Mouse (Mus musculus) midbrain, embryonic 13.5 days (tissue): ENCODE measurements around the gene Lgi4. TPM values are rescaled to one million over a fixed set of nuclear protein-coding genes. Genes with fewer than 3 reads are reported as not detected.

ENCODE experiments used
- ATAC-seq: fragments of 200-750 bp; cut with Nextera tagmentation; 2 replicates; pipeline ENCODE4 v1.8.0; 2017; ENCODE audit warnings: mild to moderate bottlenecking, moderate TSS enrichment, moderate library complexity
- H3K27ac ChIP-seq: fragments of 300-500 bp; sonication (generic); 2 replicates; pipeline ENCODE4 v1.5.1; 2015; ENCODE audit warnings: inconsistent platforms, mild to moderate bottlenecking, moderate library complexity
- H3K27me3 ChIP-seq: fragments of 300-500 bp; sonication (generic); 2 replicates; pipeline ENCODE4 v1.6.1; 2015; ENCODE audit warnings: mild to moderate bottlenecking, inconsistent platforms
- H3K36me3 ChIP-seq: fragments of 300-500 bp; sonication (generic); 2 replicates; pipeline ENCODE4 v1.6.1; 2015; ENCODE audit warnings: mild to moderate bottlenecking, inconsistent platforms
- H3K4me1 ChIP-seq: fragments of 300-500 bp; sonication (generic); replicated peaks from 2 replicates; pipeline ENCODE4 v1.6.1; 2015; ENCODE audit warnings: inconsistent platforms
- H3K4me2 ChIP-seq: fragments of 300-500 bp; sonication (generic); replicated peaks from 2 replicates; pipeline ENCODE4 v1.6.1; 2015; ENCODE audit warnings: moderate library complexity, mild to moderate bottlenecking, inconsistent platforms
- H3K4me3 ChIP-seq: fragments of 300-500 bp; sonication (generic); replicated peaks from 2 replicates; pipeline ENCODE4 v1.5.1; 2015; ENCODE audit warnings: mild to moderate bottlenecking, inconsistent platforms
- H3K9ac ChIP-seq: fragments of 300-500 bp; sonication (generic); replicated peaks from 2 replicates; pipeline ENCODE4 v1.6.1; 2015; ENCODE audit warnings: mild to moderate bottlenecking, inconsistent platforms
- H3K9me3 ChIP-seq: fragments of 300-500 bp; sonication (generic); 2 replicates; pipeline ENCODE4 v1.6.1; 2016; ENCODE audit warnings: mild to moderate bottlenecking, inconsistent platforms
- WGBS: fragments of 180-500 bp; shearing (Covaris S2); methylation state at CpG from one replicate; pipeline ENCODE4 v1.1.7; 2015; 5-methylcytosine and 5-hydroxymethylcytosine counted together
- polyA plus RNA-seq: library from polyadenylated mRNA; unstranded; fragments of >200 nt; fragmentation: Nextera tagmentation; extraction: Ambion mirVana; gene quantifications from 2 replicates; pipeline ENCODE4 v1.2.1, GENCODE M21; 2015

Gene Lgi4
- polyA plus RNA-seq, 1 experiment from 2014 or later: 0.16 TPM

GRCm38 (mm10) chr7:31052636-31053434 is 6.3 kb upstream of the Lgi4 start:
- no peak for ATAC-seq
- peaks cover 66% of the 10 kb centered on the region for H3K27me3 ChIP-seq
- 1% methylated on average over 34 of the region's 34 CpGs for WGBS
- no peaks in the 10 kb centered on the region for H3K9me3 ChIP-seq
- H3K4me1 ChIP-seq: peaks cover 54% of the 10 kb centered on the region
- no peak overlapping the region; the same call in 1 of the 2 replicates for H3K9ac ChIP-seq
- H3K4me3 ChIP-seq: peak overlapping the region; percentile 40
- no peaks in the 10 kb centered on the region for H3K36me3 ChIP-seq
- H3K4me2 ChIP-seq: peak overlapping the region; percentile 61
- no peak overlapping the region for H3K27ac ChIP-seq

DNA sequence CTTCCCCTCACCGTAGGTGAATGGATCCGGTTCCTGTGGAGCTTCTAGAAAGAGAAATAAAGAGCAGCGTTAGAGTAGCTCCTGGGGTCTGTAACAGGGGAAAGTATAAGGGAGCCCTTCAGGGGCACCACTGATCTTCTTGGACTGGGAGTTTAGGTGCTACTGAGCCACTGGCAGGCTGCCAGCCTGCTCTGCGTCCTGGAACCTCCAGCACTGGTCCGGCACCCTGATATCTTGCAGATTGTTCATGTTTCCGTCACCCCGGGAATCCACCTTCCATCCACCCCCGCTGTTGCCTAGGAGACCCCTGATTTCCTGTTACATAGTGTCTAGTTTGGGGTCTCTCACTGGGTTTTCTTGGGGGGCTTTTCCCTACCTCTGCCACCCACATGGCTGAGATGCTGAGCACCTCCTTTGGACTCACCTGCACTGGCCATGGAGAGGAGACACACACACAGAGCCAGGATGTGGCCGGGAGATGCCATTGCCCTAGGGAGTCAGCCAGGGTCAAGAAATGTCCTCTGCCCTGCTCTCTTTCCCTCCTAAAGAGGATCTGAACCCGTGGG is 5.2 kb upstream of the Lgi4 start:
- no peaks in the 10 kb centered on the region for H3K36me3 ChIP-seq
- WGBS: 27% methylated on average over 10 of the region's 10 CpGs
- H3K9me3 ChIP-seq: no peaks in the 10 kb centered on the region
- no peak overlapping the region for H3K9ac ChIP-seq
- H3K27me3 ChIP-seq: peaks cover 62% of the 10 kb centered on the region
- ATAC-seq: no peak
- H3K27ac ChIP-seq: no peak overlapping the region
- no peak overlapping the region for H3K4me3 ChIP-seq
- H3K4me2 ChIP-seq: no peak overlapping the region
- H3K4me1 ChIP-seq: peaks cover 54% of the 10 kb centered on the region

- H3K4me1 ChIP-seq: peaks cover 46% of the 10 kb centered on the region
- no peak overlapping the region for H3K4me3 ChIP-seq
- 41% methylated on average over 11 of the region's 11 CpGs for WGBS
- no peak for ATAC-seq
- no peak overlapping the region for H3K4me2 ChIP-seq
- H3K9ac ChIP-seq: 0 out of 2 replicates have a peak overlapping the region, but pooled peaks have one; percentile 28
- H3K27ac ChIP-seq: no peak overlapping the region
- no peaks in the 10 kb centered on the region for H3K36me3 ChIP-seq
- peaks cover 54% of the 10 kb centered on the region for H3K27me3 ChIP-seq
- H3K9me3 ChIP-seq: no peaks in the 10 kb centered on the region
Measured at GRCm38 (mm10) chr7:31054661-31055320, 4.4 kb upstream of the Lgi4 start.

DNA sequence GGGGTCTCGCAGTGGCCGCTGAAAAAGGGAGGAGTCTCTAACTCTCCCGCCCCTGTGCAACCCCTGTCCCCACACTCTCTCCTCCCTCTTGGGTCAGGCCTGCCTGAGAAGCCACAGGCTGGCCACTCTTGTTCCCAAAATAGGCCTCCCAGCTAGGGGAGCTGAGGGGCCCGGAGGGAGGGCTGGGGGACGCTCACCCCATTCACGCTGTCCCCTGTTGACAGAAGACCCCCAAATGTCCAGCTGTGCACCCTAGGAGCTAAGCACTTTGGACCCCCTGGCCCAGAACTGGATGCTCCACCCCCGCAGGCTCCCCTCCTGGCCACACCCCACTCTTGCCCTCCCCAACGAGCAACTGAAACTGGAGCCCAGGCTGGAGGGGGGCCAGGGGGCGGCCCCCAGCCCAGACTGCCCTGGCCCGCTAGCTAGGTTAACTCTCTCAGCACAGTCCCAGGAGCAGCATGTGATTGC is 3.8 kb upstream of the Lgi4 start:
- 4% methylated on average over 10 of the region's 10 CpGs for WGBS
- no peak overlapping the region for H3K9ac ChIP-seq
- H3K4me2 ChIP-seq: no peak overlapping the region

GRCm38 (mm10) chr7:31055883-31056282 is 3.3 kb upstream of the Lgi4 start:
- no peak overlapping the region for H3K9ac ChIP-seq
- H3K4me1 ChIP-seq: peaks cover 35% of the 10 kb centered on the region
- 18% methylated on average over 4 of the region's 4 CpGs for WGBS
- H3K27me3 ChIP-seq: peaks cover 44% of the 10 kb centered on the region
- H3K9me3 ChIP-seq: no peaks in the 10 kb centered on the region
- ATAC-seq: no peak
- H3K27ac ChIP-seq: no peak overlapping the region
- H3K4me2 ChIP-seq: no peak overlapping the region
- no peak overlapping the region for H3K4me3 ChIP-seq
- H3K36me3 ChIP-seq: no peaks in the 10 kb centered on the region

More for the DNA sequence above, 3.8 kb upstream of the Lgi4 start:
- no peak for ATAC-seq
- Histone ChIP-seq H3K36me3 (no peaks in the 10 kb centered on the region), H3K4me1 (peaks cover 40% of the 10 kb centered on the region), H3K9me3 (no peaks in the 10 kb centered on the region), H3K4me3 (no peak overlapping the region), H3K27me3 (peaks cover 48% of the 10 kb centered on the region), H3K27ac (no peak overlapping the region)

DNA sequence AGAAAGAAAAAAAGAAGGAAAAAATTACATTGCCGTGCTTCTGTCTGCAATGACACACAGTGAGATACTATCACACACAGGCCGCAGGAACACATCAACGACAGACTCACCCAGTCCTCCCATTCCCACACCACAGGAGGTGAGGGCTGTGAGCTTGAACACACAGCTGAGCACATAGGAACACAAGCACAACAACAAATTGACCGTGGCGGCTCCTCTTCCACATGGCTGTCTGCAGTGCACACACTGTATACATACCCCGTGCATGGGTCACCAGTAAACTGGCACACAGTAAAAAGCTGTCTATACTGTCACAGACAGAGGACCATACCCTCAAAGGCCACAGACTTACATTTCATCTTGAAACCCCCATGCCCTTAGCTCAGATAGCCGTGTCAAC is 2.7 kb upstream of the Lgi4 start:
- Histone ChIP-seq H3K4me2 (no peak overlapping the region), H3K36me3 (no peaks in the 10 kb centered on the region), H3K9me3 (no peaks in the 10 kb centered on the region), H3K9ac (no peak overlapping the region), H3K27ac (no peak overlapping the region), H3K4me3 (no peak overlapping the region), H3K27me3 (peaks cover 38% of the 10 kb centered on the region), H3K4me1 (peaks cover 29% of the 10 kb centered on the region)
- WGBS: 79% methylated on average over 7 of the region's 7 CpGs
- no peak for ATAC-seq

- H3K4me3 ChIP-seq: no peak within 1 kb of the TSS
- H3K36me3 ChIP-seq: no peaks in the 10 kb centered on the region
- WGBS: 84% methylated on average over 2 of the region's 2 CpGs
- ATAC-seq: no peak
- H3K9ac ChIP-seq: no peak within 1 kb of the TSS
- peaks cover 23% of the 10 kb centered on the region for H3K4me1 ChIP-seq
- H3K27ac ChIP-seq: no peak within 1 kb of the TSS
- H3K9me3 ChIP-seq: no peaks in the 10 kb centered on the region
- H3K27me3 ChIP-seq: peaks cover 32% of the 10 kb centered on the region
- no peak within 1 kb of the TSS for H3K4me2 ChIP-seq
Measured at GRCm38 (mm10) chr7:31057071-31057470, 2.1 kb upstream of the Lgi4 start, which contains the start of gene Fxyd1. Fxyd1 (minus strand) TSS chr7:31057199.

DNA sequence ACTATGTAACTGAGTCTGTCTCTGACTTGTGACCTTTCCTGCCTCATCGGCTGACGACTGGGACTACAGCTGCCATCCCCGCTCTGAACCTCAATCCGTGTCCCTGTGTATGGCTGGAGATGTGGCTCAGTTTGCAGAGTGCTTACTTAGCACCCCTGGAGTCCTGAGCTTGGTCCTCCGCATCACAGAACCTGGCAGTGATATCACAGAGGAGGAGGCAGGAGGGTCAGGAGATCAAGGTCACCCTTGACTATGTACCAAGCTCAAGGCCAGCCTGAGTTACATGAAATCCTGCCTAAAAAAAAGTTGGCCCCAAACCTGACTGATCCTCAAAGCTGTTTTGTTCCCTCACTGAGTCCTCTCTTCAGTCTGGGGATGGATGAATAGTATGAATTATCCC is 1.4 kb upstream of the Lgi4 start:
- WGBS: 74% methylated on average over 5 of the region's 5 CpGs
- no peak for ATAC-seq
- no peaks in the 10 kb centered on the region for H3K9me3 ChIP-seq
- H3K9ac ChIP-seq: no peak overlapping the region
- peaks cover 17% of the 10 kb centered on the region for H3K4me1 ChIP-seq
- no peak overlapping the region for H3K4me3 ChIP-seq
- no peak overlapping the region for H3K4me2 ChIP-seq
- no peak overlapping the region for H3K27ac ChIP-seq
- peaks cover 25% of the 10 kb centered on the region for H3K27me3 ChIP-seq
- no peaks in the 10 kb centered on the region for H3K36me3 ChIP-seq

- ATAC-seq: no peak
- 88% methylated on average over 6 of the region's 6 CpGs for WGBS
- Histone ChIP-seq H3K9me3 (no peaks in the 10 kb centered on the region), H3K4me2 (no peak overlapping the region), H3K27ac (no peak overlapping the region), H3K4me3 (no peak overlapping the region), H3K9ac (no peak overlapping the region), H3K27me3 (peaks cover 20% of the 10 kb centered on the region), H3K4me1 (peaks cover 12% of the 10 kb centered on the region), H3K36me3 (no peaks in the 10 kb centered on the region)
Measured at GRCm38 (mm10) chr7:31058211-31058610, 931 bp upstream of the Lgi4 start.

DNA sequence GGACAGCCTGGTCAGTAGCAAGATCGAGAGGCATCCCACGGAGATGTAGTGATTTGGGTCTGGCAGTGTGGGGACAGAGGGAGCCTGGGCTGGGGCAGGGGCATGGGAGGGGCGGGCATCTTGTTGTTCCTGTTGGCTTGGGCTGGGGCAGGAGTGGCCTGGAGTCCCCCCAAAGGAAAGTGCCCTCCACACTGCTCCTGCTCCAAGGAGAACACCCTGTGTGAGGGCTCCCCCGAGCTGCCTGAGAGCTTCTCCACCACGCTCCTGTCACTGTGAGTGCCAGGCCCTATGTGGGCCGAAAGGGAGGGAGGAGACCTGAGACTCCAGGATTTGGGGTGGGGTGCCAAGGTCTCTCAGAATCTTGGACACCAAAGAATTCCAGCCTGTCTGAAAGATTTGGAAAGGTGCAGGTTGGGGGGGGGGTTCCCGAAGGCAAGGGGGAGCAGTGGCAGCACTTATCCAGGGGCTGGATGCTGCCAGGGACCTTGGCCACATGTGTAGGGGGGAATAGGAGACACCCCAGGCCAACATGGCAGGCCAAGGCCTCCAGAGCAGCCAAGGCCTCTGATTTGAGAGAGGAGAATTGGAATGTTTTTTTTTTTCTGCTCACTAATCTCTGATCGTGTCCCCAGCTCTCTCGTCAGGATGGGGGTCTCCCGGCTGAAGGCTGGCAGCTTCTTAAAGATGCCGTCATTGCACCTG is 928 bp downstream of the Lgi4 start:
- Histone ChIP-seq H3K4me1 (peaks cover 6% of the 10 kb centered on the region), H3K27ac (peak overlapping the region; percentile 9; the same call in 1 of the 2 replicates), H3K4me3 (no peak overlapping the region), H3K9me3 (no peaks in the 10 kb centered on the region), H3K9ac (no peak overlapping the region), H3K36me3 (no peaks in the 10 kb centered on the region), H3K27me3 (0 out of 2 replicates have a peak, but pooled peaks cover 3% of the 10 kb centered on the region), H3K4me2 (no peak overlapping the region)
- no peak for ATAC-seq
- 60% methylated on average over 11 of the region's 11 CpGs for WGBS

- no peaks in the 10 kb centered on the region for H3K27me3 ChIP-seq
- H3K4me3 ChIP-seq: no peak overlapping the region
- ATAC-seq: no peak
- no peak overlapping the region for H3K4me2 ChIP-seq
- H3K9ac ChIP-seq: no peak overlapping the region
- no peak overlapping the region for H3K27ac ChIP-seq
- H3K4me1 ChIP-seq: peaks cover under 1% of the 10 kb centered on the region; the same call in 1 of the 2 replicates
- 89% methylated on average over 7 of the region's 7 CpGs for WGBS
- H3K36me3 ChIP-seq: no peaks in the 10 kb centered on the region
- H3K9me3 ChIP-seq: no peaks in the 10 kb centered on the region
Measured at GRCm38 (mm10) chr7:31060621-31061010, 1.5 kb downstream of the Lgi4 start.
